Mouse (Mus musculus): Measurements from ENCODE around the gene Gkn3. TPM values are rescaled to one million over a fixed set of nuclear protein-coding genes. Genes with fewer than 3 reads are reported as not detected.

Gene Gkn3
- 3.0 TPM in 2 replicates for polyA plus RNA-seq (2012; rRNA removed)
- 0.32 and 1.6 TPM in 2 replicates for polyA plus RNA-seq (2014; fragmentation: Nextera tagmentation; extraction: Ambion mirVana)

- H3K4me3 ChIP-seq (replicated peaks; ENCODE audit: low read length): no peak within 1 kb of the TSS
- no peaks in the 10 kb centered on the region for H3K9me3 ChIP-seq (ENCODE audit: control insufficient read depth, low read length)
- WGBS: 67% methylated on average over 7 of the region's 7 CpGs
- TF ChIP-seq POLR2A (IDR thresholded peaks at IDR 0.05; ENCODE audit: borderline replicate concordance, extremely low read depth, insufficient read depth, insufficient read length): no peak
- H3K4me2 ChIP-seq (replicated peaks; ENCODE audit: low read depth, low read length, severe bottlenecking): no peak within 1 kb of the TSS
- H3K4me1 ChIP-seq (ENCODE audit: control insufficient read depth, insufficient read depth, low read length): peaks cover 9% of the 10 kb centered on the region; the same call in 1 of the 2 replicates
- ATAC-seq (ENCODE audit: low FRiP score, low read depth): no peak
- H3K27me3 ChIP-seq (ENCODE audit: control insufficient read depth, insufficient read depth, low read length): no peaks in the 10 kb centered on the region
- H3K27ac ChIP-seq (replicated peaks; ENCODE audit: low read depth, low read length): no peak within 1 kb of the TSS
- H3K36me3 ChIP-seq (ENCODE audit: control insufficient read depth, insufficient read depth, low read length): no peaks in the 10 kb centered on the region
- no peak within 1 kb of the TSS for H3K9ac ChIP-seq (ENCODE audit: low read depth, low read length, severe bottlenecking)
- no peak for DNase-seq (ENCODE audit: low spot score)
These were observed at the start of gene Gkn3 for GRCm38 (mm10) chr6:87388877-87389276. Gkn3 (minus strand) TSS chr6:87388935.

- H3K4me1 ChIP-seq (ENCODE audit: control insufficient read depth, insufficient read depth, low read length): no peaks in the 10 kb centered on the region
- no peak overlapping the region for H3K27ac ChIP-seq (replicated peaks; ENCODE audit: low read depth, low read length)
- 85% methylated on average over 8 of the region's 8 CpGs for WGBS
- TF ChIP-seq POLR2A (IDR thresholded peaks at IDR 0.05; ENCODE audit: borderline replicate concordance, extremely low read depth, insufficient read depth, insufficient read length): no peak
- no peak overlapping the region for H3K4me3 ChIP-seq (replicated peaks; ENCODE audit: low read length)
- DNase-seq (ENCODE audit: low spot score) (no peak), ATAC-seq (ENCODE audit: low FRiP score, low read depth) (no peak)
- no peaks in the 10 kb centered on the region for H3K27me3 ChIP-seq (ENCODE audit: control insufficient read depth, insufficient read depth, low read length)
- no peaks in the 10 kb centered on the region for H3K9me3 ChIP-seq (ENCODE audit: control insufficient read depth, low read length)
- H3K9ac ChIP-seq (ENCODE audit: low read depth, low read length, severe bottlenecking): no peak overlapping the region
- H3K4me2 ChIP-seq (replicated peaks; ENCODE audit: low read depth, low read length, severe bottlenecking): no peak overlapping the region
- H3K36me3 ChIP-seq (ENCODE audit: control insufficient read depth, insufficient read depth, low read length): no peaks in the 10 kb centered on the region
These were observed 48.0 kb upstream of the Gkn3 start for GRCm38 (mm10) chr6:87436745-87437144.

- Histone ChIP-seq H3K27me3 (ENCODE audit: control insufficient read depth, insufficient read depth, low read length) (no peaks in the 10 kb centered on the region), H3K4me3 (replicated peaks; ENCODE audit: low read length) (no peak overlapping the region), H3K9ac (ENCODE audit: low read depth, low read length, severe bottlenecking) (no peak overlapping the region), H3K9me3 (ENCODE audit: control insufficient read depth, low read length) (no peaks in the 10 kb centered on the region), H3K36me3 (ENCODE audit: control insufficient read depth, insufficient read depth, low read length) (no peaks in the 10 kb centered on the region), H3K27ac (replicated peaks; ENCODE audit: low read depth, low read length) (no peak overlapping the region), H3K4me2 (replicated peaks; ENCODE audit: low read depth, low read length, severe bottlenecking) (no peak overlapping the region), H3K4me1 (ENCODE audit: control insufficient read depth, insufficient read depth, low read length) (no peaks in the 10 kb centered on the region)
- WGBS: 94% methylated on average over 3 of the region's 3 CpGs
- no peak for ATAC-seq (ENCODE audit: low FRiP score, low read depth)
- no peak for TF ChIP-seq POLR2A (IDR thresholded peaks at IDR 0.05; ENCODE audit: borderline replicate concordance, extremely low read depth, insufficient read depth, insufficient read length)
- DNase-seq (ENCODE audit: low spot score): no peak
These were observed 47.1 kb upstream of the Gkn3 start for GRCm38 (mm10) chr6:87435791-87436190.

GRCm38 (mm10) chr6:87428487-87429044 lies 39.8 kb upstream of the Gkn3 start, which contains the start of gene Bmp10:
Bmp10 (plus strand) TSS chr6:87428994.
- no peaks in the 10 kb centered on the region for H3K9me3 ChIP-seq (ENCODE audit: control insufficient read depth, low read length)
- no peaks in the 10 kb centered on the region for H3K36me3 ChIP-seq (ENCODE audit: control insufficient read depth, insufficient read depth, low read length)
- no peak within 1 kb of the TSS for H3K27ac ChIP-seq (replicated peaks; ENCODE audit: low read depth, low read length)
- no peak within 1 kb of the TSS for H3K4me3 ChIP-seq (replicated peaks; ENCODE audit: low read length)
- no peaks in the 10 kb centered on the region for H3K27me3 ChIP-seq (ENCODE audit: control insufficient read depth, insufficient read depth, low read length)
- DNase-seq (ENCODE audit: low spot score) (no peak), ATAC-seq (ENCODE audit: low FRiP score, low read depth) (no peak)
- H3K4me2 ChIP-seq (replicated peaks; ENCODE audit: low read depth, low read length, severe bottlenecking): no peak within 1 kb of the TSS
- 64% methylated on average over 7 of the region's 7 CpGs for WGBS
- no peaks in the 10 kb centered on the region for H3K4me1 ChIP-seq (ENCODE audit: control insufficient read depth, insufficient read depth, low read length)
- TF ChIP-seq POLR2A (IDR thresholded peaks at IDR 0.05; ENCODE audit: borderline replicate concordance, extremely low read depth, insufficient read depth, insufficient read length): no peak
- no peak within 1 kb of the TSS for H3K9ac ChIP-seq (ENCODE audit: low read depth, low read length, severe bottlenecking)

GRCm38 (mm10) chr6:87427616-87428015 lies 38.9 kb upstream of the Gkn3 start:
- 80% methylated on average over 8 of the region's 8 CpGs for WGBS
- H3K27me3 ChIP-seq (ENCODE audit: control insufficient read depth, insufficient read depth, low read length): no peaks in the 10 kb centered on the region
- H3K27ac ChIP-seq (replicated peaks; ENCODE audit: low read depth, low read length): no peak overlapping the region
- H3K36me3 ChIP-seq (ENCODE audit: control insufficient read depth, insufficient read depth, low read length): no peaks in the 10 kb centered on the region
- no peaks in the 10 kb centered on the region for H3K9me3 ChIP-seq (ENCODE audit: control insufficient read depth, low read length)
- ATAC-seq (ENCODE audit: low FRiP score, low read depth) (no peak), DNase-seq (ENCODE audit: low spot score) (no peak)
- H3K4me3 ChIP-seq (replicated peaks; ENCODE audit: low read length): no peak overlapping the region
- H3K4me2 ChIP-seq (replicated peaks; ENCODE audit: low read depth, low read length, severe bottlenecking): no peak overlapping the region
- TF ChIP-seq POLR2A (IDR thresholded peaks at IDR 0.05; ENCODE audit: borderline replicate concordance, extremely low read depth, insufficient read depth, insufficient read length): no peak
- no peaks in the 10 kb centered on the region for H3K4me1 ChIP-seq (ENCODE audit: control insufficient read depth, insufficient read depth, low read length)
- no peak overlapping the region for H3K9ac ChIP-seq (ENCODE audit: low read depth, low read length, severe bottlenecking)
